Mouse (Mus musculus) right cerebral cortex, adult 18-20 months (tissue): Measurements from ENCODE around the gene Hacl1.

Source experiments
- DNase-seq: peaks from one replicate; pipeline ENCODE4 v3.0.0; 2022; ENCODE audit warnings: mixed read lengths

The Hacl1 gene

DNA sequence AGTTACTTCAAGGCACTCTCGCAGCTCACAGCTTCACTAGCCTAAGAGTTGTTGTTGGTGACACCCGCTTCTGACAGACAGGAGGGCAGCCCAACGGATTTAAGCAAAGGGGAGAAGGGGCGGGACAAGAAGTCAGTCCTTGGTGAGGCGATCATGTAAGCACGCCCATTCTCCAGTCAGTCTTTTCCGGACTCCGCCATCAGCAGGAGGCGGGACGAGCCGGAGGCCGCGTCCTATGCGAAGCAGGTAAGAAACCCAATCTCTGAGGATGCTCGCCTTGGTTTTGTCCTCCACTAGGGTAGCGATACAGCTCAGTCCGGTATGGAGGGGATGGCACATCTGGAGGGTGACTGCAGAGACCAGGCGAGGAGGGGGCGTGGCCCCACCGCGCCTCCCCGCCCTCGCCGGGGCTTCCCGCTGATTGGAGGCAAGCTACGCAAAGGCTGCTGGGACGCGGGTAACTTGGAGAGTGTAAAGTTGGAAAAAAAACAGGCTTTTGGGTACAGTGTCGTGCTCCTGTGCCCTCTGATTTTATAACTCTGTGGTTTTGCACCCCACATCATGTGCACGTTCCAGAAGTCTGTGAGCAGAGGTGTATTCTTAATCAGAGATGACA lies at the start of gene Hacl1, which contains the start of gene Btd:
Gene Hacl1 (minus strand): TSS at position 397 of the 616 bp plus-strand sequence.
Gene Btd (plus strand): TSS at position 139 of the 616 bp plus-strand sequence.
- peak; percentile 91 for DNase-seq

DNA sequence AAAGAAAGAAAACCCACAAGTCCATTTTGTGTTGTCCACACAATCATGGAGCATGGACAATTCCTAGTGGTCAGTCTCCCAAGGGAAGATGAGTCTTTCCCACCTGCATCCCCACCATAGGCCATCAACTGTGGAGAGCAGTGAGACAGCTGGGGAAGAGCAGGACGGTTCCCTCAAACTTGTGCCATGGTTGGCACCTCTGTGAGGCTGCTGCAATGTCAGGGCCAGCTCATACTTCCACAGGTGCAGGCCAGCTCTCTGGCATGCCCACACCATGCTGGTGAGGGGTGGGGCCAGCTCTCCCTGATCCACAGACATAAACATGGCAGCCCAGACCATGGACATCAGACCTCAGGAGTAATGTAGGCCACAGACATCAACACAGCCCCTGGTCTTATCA lies 45.1 kb upstream of the Hacl1 start:
- DNase-seq, result no peak

DNA sequence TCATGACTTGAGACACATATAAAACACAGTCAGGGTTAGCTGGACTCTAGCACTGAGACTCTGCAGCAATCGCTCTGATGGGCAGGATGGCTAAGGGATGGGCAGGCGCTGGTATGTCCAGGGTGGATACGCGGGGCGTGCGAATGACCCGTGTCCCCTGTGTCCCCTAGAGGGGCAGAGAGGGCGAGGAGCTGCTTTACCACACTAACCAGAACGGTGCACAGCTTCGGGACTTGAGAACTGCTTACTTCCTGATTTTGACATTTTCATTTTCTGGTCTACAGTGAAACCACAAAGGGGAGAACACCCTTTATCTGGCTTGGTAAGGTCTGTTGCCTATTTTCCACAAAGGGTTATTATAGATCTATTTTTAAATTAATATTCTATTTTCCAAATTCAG lies 44.6 kb upstream of the Hacl1 start:
- no peak for DNase-seq

DNA sequence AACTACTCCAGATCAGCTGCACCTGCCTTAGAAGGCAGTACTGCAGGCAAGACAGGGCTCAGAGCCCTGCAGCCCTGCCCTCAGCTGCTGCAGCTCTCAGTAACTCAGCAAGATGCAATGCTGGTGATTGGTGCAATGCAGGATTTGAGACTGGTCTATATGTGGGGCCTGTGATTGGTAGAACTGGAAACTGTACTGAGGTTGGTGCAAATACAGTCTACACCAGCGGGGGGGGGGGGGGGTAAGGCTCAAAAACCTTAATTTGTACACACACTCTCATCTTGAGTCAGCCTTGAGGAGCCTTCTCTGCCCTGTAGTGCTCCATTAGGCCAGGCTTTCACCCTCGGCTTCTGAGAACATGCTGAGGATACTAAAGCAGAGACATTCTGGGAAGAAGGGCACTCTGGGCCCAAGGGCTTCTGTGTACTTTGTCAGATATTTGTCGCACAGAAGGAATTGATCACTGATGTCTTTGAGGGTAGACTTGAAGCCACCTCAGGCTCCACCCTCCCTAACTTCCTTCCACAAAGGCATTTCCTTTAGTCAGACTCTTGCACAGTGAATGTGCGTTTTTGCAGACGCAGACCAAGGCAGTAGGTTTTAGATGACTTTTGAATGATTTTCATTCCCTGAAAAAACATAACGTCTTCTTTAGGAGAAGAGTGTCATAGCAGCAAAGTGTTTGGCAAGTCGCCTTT lies 43.4 kb upstream of the Hacl1 start:
- DNase-seq, result no peak

DNA sequence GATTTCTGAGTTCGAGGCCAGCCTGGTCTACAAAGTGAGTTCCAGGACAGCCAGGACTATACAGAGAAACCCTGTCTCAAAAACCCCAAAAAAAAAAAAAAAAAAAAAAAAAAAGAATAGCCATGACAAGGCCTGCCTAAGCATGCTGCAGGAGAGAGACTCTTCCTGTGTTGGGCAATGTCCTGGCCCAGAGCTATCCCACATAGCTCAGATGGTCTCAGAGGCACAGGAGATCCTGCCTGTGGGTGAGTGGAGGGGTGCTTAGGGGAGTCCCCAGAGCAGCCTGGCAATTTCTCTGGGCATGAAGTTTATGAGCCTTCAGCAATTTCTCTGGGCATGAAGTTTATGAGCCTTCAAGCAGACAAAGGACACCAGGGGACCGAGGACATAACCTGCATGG lies 42.5 kb upstream of the Hacl1 start:
- DNase-seq, result no peak

DNA sequence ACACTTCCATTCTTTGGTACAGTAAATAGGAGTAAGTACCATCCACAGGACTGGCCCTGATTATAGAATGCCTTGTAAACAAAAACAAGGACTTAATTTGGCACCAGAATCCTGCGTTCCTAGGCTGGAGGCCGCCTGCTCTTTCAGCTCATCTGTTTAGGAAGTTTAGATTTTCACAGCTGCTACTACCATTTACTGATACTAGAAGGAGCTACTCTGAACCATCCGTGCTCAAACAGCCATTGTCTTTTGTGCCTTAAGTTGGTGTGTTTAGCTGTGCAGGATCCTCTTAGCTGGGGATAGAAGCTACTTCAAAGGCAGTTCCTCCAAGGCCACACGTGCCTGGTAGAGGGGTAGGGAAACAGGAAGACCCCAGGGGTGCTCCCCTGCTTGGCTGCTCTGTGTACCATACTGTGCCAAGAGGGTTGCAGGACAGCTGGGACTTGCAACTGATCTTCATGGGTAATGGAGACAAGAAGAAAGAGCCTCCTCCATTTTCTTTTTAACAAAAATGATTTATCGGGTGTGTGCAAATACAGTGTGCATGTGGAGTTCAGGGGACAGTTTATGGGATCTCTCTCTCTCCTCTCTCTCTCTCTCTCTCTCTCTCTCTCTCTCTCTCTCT lies 41.0 kb upstream of the Hacl1 start:
- no peak for DNase-seq

DNA sequence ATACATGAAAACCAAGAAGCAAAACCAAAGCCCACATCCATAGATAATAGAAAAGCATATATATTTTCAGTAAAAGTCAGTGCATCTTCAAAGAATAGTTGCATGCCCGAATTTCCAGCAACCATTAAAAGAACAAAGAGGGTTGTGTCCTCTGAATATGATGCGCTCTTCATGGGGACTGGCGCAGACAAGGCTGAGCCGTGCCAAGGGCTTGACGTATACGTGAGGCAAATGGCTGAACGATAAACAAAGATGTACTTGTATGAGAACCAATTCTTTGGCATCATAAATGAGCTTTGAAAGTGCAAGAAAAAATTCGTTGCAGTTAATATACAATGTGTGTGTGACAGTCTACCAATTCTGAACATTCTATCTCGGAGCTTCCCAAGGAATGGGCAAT lies 40.2 kb upstream of the Hacl1 start:
- no peak for DNase-seq

DNA sequence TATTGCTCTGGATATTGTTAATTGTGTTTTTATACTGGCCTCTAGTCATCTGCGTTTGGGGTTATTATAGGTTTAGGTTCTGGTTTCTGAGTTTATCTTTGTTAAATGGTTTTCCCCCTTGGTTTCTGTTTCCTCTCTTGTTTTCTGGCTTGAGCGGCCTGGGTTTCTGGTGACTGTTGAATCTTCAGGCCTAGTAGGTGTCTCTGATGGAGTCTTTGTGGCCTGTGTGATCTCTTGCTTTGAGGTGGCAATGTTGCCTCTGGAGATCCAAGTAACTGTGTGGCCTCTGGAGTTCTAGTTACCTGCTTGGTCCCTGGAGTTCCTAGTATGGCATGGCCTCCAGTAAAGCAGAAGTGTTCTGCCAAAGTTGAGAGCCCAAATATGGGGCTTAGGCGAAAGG lies 39.6 kb upstream of the Hacl1 start:
- no peak for DNase-seq

DNA sequence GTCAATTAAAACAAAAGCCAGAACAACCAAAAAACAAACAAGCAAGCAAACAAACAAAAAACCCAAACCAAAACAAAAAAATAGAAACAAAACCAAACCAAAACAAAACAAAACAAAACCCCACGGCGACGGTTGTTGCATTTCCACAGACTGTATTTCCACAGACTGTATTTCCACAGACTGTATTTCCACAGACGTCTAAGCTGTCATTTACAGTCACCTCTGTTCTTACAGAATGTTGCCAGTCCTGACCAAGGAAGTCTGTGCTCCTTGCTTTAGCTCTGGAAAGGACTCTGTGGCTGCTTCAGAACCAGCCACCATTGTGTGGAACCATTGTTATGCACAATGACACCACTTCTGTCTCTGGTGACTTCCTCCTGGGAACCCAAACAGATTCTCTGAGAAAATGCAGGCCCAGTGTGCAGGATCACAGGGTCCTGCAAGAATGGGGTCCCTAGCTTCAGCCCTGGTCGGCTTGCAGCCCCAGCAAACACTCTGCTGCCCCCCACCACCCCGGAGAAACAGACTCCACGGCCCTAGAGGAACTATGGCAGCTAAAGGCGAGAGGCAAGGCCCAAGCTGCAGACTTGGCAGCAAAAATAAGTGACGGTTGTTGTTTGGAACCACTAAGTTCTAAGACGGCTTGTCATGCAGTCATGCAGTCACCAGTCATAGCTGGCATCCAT lies 30.7 kb upstream of the Hacl1 start:
- DNase-seq, result no peak

DNA sequence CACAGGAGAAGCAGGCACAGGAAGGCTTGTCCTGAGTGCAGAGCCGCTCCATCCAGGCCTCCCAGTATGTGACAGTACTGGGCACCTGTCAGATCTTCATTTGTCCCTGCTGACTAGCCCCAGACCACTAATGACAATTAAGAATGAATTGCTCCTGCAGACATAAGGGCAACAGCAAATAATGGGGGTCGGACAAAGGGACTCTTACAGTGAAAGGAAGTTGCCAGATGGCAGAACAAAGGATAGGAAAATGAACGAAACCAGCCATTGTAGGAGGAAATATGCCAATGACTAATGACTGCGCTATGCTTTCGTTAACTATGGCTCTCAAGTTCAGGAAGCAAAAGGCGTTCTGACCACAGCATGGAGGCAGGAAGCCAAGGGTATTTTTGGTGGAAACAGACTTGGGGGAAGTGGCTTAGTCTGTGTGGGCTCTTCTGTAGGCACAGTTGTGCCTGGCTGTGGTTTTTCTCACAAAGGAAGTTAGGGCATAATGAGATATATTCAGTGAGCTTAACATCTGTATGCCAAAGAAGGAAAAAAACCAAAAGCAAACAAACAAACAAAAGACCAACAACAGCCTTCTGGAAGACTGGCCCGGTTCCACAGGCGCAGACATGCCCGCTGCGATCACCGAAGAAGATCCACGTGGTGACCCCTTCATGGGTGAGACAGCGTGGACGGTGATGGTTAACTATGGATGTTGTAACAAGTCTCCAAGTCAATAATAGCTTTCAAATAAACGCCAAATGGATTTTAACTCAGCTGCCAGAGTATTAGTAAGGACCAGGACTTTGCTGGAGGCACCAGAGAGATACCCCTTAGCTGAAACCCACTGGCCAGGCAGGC lies 28.8 kb upstream of the Hacl1 start:
- no peak for DNase-seq

DNA sequence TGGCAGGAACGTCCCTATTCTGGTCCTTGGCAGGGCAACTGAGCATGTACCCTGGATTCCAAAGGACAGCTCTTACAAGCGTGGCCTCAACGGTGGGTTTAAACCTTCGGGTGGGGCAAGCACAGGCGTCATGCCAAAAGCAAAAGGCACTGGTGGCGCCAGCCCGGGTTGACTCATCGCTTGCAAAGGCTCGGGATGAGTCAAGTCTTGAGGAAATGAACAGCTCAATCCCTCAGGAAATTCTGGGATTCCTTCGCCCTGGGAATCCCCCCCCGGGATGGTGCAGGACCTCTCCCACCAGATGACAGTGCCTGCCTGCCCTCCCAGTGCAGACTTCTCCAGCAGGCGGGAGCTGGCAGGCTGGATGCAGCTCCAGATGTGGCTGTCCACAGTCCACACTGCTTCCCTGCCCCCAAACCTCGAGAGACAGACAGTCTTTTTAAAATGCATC lies 28.1 kb upstream of the Hacl1 start:
- peak; percentile 86 for DNase-seq

DNA sequence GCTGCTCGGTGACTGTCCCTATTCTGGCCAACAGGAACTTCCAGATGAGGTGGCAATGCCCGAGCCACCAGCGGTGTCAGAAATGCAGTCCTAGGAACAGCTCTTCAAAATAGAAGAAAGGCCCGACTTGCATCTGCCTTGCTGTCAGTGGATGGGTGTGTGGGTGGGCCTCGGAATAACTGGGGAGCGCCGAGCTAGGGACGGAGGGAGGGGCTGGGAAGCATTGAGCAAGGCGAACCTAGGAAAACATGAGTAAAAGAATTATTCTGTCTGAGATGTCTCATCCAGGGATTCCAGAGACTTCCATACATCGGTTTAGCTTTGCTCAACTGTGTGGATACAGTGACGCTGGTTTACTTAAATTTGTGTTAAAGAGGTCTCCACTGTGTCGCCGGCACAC lies 27.2 kb upstream of the Hacl1 start:
- DNase-seq, result peak; percentile 82

DNA sequence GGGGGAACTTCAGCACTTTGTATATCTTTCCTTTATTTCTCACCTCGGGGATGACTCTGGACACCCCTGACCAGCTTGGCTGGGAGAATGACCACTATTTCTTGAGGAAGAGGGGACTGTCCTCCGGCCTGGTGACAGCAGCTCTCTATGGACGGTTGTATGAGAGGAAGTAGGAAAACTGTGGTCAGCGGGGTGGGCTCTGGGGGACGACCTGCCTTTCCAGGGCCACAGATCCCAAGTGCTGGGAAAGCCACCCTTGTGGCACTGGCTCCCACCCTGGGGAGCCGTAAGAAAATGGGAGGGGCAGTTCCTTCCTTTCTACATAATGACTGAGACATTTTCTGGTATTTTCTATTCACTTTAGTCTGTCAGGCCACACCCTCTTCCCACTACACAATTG lies 26.7 kb upstream of the Hacl1 start:
- no peak for DNase-seq

DNA sequence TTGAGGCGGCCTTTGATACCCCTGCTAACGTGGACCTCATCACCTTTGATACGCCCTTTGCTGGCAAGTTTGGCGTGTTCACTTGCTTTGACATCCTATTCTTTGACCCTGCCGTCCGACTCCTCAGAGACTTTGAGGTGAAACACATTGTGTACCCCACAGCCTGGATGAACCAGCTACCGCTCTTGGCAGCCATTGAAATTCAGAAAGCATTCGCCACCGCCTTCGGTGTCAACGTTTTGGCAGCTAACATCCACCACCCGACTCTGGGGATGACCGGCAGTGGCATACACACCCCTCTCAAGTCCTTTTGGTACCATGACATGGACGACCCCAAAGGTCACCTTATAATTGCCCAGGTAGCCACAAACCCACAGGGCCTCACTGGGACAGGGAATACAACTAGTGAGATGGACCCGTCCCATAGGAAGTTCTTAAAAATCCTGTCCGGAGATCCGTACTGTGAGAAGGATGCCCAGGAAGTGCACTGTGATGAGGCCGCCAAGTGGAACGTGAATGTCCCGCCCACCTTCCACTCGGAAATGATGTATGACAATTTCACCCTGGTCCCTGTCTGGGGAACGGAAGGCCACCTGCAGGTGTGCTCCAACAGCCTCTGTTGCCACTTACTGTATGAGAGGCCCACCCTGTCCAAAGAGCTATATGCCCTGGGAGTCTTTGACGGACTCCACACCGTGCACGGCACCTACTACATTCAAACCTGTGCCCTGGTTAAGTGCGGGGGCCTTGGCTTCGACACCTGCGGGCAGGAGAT lies 26.0 kb upstream of the Hacl1 start:
- no peak for DNase-seq

DNA sequence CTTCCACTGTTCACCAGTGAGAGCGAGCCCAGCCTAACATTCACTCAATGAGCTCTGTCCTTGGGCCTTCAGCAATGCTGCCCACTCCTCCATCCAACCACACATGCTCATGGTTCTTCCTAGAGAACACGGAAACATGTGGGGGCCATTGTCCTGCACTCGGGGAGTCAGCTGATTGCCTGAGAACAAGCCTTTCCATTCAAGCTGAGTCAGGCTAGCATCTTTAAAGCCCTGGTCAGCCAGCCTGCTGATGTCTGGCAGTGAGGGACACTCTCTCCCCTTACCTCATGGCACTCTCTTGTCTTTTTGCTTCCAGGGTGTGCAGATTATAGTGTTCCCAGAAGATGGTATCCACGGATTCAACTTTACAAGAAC lies 24.5 kb upstream of the Hacl1 start:
- DNase-seq, result no peak

DNA sequence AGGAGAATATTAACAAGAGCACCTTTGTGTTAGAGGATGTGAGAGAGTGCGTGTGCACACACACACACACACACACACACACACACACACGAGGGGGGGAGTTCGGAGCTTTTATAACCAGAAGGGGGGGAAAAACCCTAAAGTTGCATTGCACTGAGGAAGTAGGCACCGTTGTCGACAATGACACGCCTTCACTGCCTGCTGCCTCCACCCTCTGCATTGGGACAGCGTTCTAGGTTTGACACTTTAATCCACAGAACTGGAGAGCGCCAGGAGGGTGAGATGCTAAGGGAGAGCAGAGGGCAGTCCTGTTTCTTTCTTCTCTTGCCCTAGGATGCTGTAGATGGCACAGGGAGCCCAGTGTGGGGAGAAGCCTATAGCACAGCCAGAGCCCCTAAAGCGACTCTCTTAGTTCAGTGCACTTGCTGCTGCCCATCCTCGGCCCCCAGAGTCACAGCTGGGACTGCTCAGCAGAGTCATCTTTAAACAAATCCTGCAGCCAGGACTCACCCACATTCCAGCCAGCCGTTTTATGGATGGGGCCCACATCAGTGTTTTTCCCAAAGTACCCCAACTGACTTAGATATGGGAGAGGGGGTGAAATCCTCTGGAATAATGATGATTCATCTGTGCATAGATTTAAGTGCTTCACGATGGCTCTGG lies 23.9 kb upstream of the Hacl1 start:
- no peak for DNase-seq

DNA sequence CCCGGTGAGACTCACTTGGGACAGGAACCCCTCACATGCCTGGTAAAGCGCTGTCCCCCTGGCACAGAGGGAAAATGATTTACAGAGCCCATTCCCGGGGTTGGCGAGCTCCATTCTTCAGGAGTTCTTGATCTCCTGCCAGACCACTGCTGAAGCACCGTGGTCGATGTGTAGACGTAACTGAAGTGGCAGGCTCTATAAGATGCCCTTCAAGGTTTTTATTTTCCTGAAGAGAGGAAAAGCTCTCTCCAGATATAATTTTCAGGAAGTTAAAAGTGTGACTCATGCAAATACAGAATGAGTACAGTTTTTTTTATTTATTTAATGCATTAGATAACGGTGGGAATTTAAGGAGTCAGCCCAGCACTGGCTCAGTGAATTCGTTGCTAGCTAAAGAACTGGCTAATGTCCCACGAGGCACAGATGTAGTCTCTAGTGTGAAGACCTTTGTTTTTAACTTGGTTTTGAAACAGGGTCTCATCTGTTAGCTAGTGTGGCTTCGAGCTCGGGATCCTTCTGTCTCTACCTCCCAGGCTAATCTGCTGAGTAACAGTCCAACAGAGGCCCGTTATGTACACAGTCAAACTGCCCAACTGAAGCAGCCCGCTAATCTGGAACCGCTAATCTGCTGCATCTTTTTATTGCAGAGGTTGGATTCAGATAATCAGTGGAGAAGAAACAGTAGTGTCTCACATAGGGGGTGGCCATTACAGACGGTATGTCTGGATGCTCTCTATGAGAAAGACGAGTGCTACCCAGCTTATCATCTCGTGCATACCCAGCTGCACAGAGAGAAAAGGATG lies 23.2 kb upstream of the Hacl1 start:
- DNase-seq, result no peak

DNA sequence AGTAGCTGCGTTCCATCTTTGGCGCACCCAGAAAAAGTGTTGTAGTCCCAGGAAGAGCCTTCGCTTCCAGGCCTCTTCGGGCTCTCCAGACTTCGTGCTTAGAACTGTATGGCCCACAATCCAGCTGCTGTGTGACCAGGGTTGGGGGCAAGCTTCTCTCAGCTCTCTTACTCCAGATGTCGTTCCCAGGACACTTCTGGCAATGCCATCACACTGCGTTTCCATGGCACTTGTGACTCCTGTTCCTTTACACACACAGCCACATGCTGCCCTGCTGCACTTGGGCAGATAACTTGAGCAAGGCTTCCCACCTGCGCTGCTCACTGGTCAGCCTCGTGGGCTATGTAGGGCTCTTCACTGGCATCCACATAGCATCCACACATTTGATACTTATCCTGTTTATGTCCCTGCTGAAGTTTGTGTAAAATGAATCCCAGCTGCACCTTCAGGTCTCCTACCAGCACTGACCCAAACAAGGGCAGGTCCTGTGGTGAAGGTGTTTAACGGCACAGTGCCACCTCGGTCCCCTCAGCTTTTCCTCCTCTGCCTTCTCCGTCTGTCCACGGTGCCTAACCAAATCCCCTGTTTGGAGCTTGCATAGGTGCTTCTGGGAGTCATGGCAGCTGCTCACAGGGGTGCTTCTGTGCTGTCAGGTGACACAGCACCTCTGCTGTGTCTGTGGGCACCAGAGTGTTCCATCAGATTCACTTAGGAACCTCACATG lies 22.5 kb upstream of the Hacl1 start:
- DNase-seq, result no peak

DNA sequence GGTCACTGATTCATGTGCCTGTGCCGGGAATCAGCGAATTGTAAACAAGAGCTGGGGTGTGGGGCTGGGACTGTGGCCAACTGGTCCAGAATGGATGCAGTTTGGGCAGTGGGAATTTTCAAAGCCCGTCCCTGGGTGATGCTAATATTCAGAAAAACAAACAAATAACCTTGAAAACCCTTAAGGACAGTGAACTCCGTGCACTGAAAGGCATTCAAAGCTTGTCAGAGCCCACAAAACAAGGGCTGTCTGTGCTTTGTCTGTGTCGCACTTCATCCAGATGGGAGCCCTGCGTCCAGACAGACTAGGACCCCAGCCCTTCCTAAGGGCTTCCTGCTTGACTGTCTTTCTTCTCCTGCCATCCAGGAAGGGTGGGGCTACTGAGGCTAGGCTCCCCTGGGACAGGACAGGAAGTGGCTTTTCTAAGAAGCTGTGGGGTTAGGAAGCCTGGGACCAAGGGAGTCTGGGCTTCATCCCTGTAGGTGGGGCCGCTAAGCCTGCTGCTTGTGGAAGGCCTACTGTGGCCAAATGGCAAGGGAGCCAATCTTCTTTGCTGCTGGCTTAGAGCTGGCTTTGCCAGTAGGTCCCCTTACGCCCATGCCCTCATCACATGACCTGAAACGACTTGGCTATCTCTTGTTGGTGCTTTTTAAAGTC lies 21.6 kb upstream of the Hacl1 start:
- no peak for DNase-seq
